Mouse (Mus musculus) G1E (cell line): ENCODE measurements around the gene Lin54.

Source experiments
- CTCF ChIP-seq: IDR thresholded peaks from 2 replicates; pipeline ENCODE4 v1.5.1; 2012; ENCODE audit warnings: low read depth, low read length, inconsistent platforms, mixed read lengths
- TAL1 ChIP-seq: conservative IDR thresholded peaks from 2 replicates; pipeline ENCODE4 v1.6.1; 2012; ENCODE audit warnings: low read depth, low read length, inconsistent platforms, mixed read lengths

- no peak for TF ChIP-seq CTCF
- no peak for TF ChIP-seq TAL1
These were observed 8.8 kb upstream of the Lin54 start for GRCm38 (mm10) chr5:100509247-100509646.
